Mouse (Mus musculus): ENCODE measurements around the gene Ifna6. TPM values are rescaled to one million over a fixed set of nuclear protein-coding genes. Genes with fewer than 3 reads are reported as not detected.

Gene Ifna6
- polyA plus RNA-seq (2017; shearing (Covaris generic)): not detected

GRCm38 (mm10) chr4:88827116-88827515 lies at the start of gene Ifna6:
TSS of gene Ifna6 (plus strand) at chr4:88827416.

GRCm38 (mm10) chr4:88779550-88779949 lies 47.7 kb upstream of the Ifna6 start, which contains the start of gene Gm13272:
TSS of gene Gm13272 (plus strand) at chr4:88779850.

GRCm38 (mm10) chr4:88781831-88782230 lies 45.4 kb upstream of the Ifna6 start, which contains the start of gene Ifnz:
TSS of gene Ifnz (plus strand) at chr4:88782131.

GRCm38 (mm10) chr4:88785409-88785808 lies 41.8 kb upstream of the Ifna6 start, which contains the start of gene Gm13276:
TSS of gene Gm13276 (plus strand) at chr4:88785709.

GRCm38 (mm10) chr4:88788402-88788801 lies 38.8 kb upstream of the Ifna6 start, which contains the start of gene Gm13277:
TSS of gene Gm13277 (plus strand) at chr4:88788632.

GRCm38 (mm10) chr4:88791250-88791649 lies 36.0 kb upstream of the Ifna6 start, which contains the start of gene Gm13278:
TSS of gene Gm13278 (plus strand) at chr4:88791550.

GRCm38 (mm10) chr4:88793936-88794675 lies 33.1 kb upstream of the Ifna6 start, which contains the start of gene Gm13275:
TSS of gene Gm13275 (plus strand) at chr4:88794487.

GRCm38 (mm10) chr4:88797097-88797496 lies 30.1 kb upstream of the Ifna6 start, which contains the start of gene Gm13279:
TSS of gene Gm13279 (plus strand) at chr4:88797397.

GRCm38 (mm10) chr4:88799365-88799764 lies 27.9 kb upstream of the Ifna6 start, which contains the start of gene Gm13285:
TSS of gene Gm13285 (plus strand) at chr4:88799665.

GRCm38 (mm10) chr4:88802954-88803353 lies 24.3 kb upstream of the Ifna6 start, which contains the start of gene Gm13287:
TSS of gene Gm13287 (plus strand) at chr4:88803254.

GRCm38 (mm10) chr4:88805231-88805630 lies 22.0 kb upstream of the Ifna6 start, which contains the start of gene Gm13288:
TSS of gene Gm13288 (plus strand) at chr4:88805531.

GRCm38 (mm10) chr4:88815928-88816327 lies 11.3 kb upstream of the Ifna6 start, which contains the start of gene Ifna7:
TSS of gene Ifna7 (plus strand) at chr4:88816228.

GRCm38 (mm10) chr4:88819659-88820058 lies 7.6 kb upstream of the Ifna6 start, which contains the start of gene Ifna11:
TSS of gene Ifna11 (plus strand) at chr4:88819959.

GRCm38 (mm10) chr4:88835225-88835624 lies 8.0 kb downstream of the Ifna6 start, which contains the start of gene Ifna5:
TSS of gene Ifna5 (plus strand) at chr4:88835525.

GRCm38 (mm10) chr4:88841438-88841911 lies 14.3 kb downstream of the Ifna6 start, which contains the start of gene Ifna4:
TSS of gene Ifna4 (plus strand) at chr4:88841861.

GRCm38 (mm10) chr4:88849698-88850097 lies 22.5 kb downstream of the Ifna6 start, which contains the start of gene Ifna1:
TSS of gene Ifna1 (plus strand) at chr4:88850087.

Other genes starting within 250 kb of the Ifna6 start
- not detected for gene Ifna9, start 235.0 kb upstream of the Ifna6 start, polyA plus RNA-seq (2017; shearing (Covaris generic))
- gene Ifna12, start 224.0 kb upstream of the Ifna6 start, polyA plus RNA-seq (2017; shearing (Covaris generic)): not detected
- not detected for gene C87499, start 193.0 kb upstream of the Ifna6 start, polyA plus RNA-seq (2017; shearing (Covaris generic))
- gene Ifna13, start 183.0 kb upstream of the Ifna6 start, polyA plus RNA-seq (2017; shearing (Covaris generic)): not detected
- not detected for gene Ifna16, start 150.5 kb upstream of the Ifna6 start, polyA plus RNA-seq (2017; shearing (Covaris generic))
- gene Ifna2, start 143.5 kb upstream of the Ifna6 start, polyA plus RNA-seq (2017; shearing (Covaris generic)): not detected
- gene Ifnab, start 136.1 kb upstream of the Ifna6 start, polyA plus RNA-seq (2017; shearing (Covaris generic)): not detected
- not detected for gene Gm26566, start 105.6 kb upstream of the Ifna6 start, polyA plus RNA-seq (2017; shearing (Covaris generic))
- 24.6 TPM for gene Klhl9, start 105.0 kb upstream of the Ifna6 start, polyA plus RNA-seq (2017; shearing (Covaris generic))
- not detected for gene Gm13271, start 72.5 kb upstream of the Ifna6 start, polyA plus RNA-seq (2017; shearing (Covaris generic))
- gene Gm13283, start 67.3 kb upstream of the Ifna6 start, polyA plus RNA-seq (2017; shearing (Covaris generic)): not detected
- gene Gm13290, start 53.6 kb upstream of the Ifna6 start, polyA plus RNA-seq (2017; shearing (Covaris generic)): not detected
- not detected for gene Gm13289, start 50.5 kb upstream of the Ifna6 start, polyA plus RNA-seq (2017; shearing (Covaris generic))
- gene Gm13272, start 47.6 kb upstream of the Ifna6 start, polyA plus RNA-seq (2017; shearing (Covaris generic)): not detected
- 0.72 TPM for gene Ifnz, start 45.3 kb upstream of the Ifna6 start, polyA plus RNA-seq (2017; shearing (Covaris generic))
- not detected for gene Gm13276, start 41.7 kb upstream of the Ifna6 start, polyA plus RNA-seq (2017; shearing (Covaris generic))
- gene Gm13277, start 38.8 kb upstream of the Ifna6 start, polyA plus RNA-seq (2017; shearing (Covaris generic)): not detected
- not detected for gene Gm13278, start 35.9 kb upstream of the Ifna6 start, polyA plus RNA-seq (2017; shearing (Covaris generic))
- gene Gm13275, start 32.9 kb upstream of the Ifna6 start, polyA plus RNA-seq (2017; shearing (Covaris generic)): not detected
- not detected for gene Gm13279, start 30.0 kb upstream of the Ifna6 start, polyA plus RNA-seq (2017; shearing (Covaris generic))
- 1.2 TPM for gene Gm13285, start 27.8 kb upstream of the Ifna6 start, polyA plus RNA-seq (2017; shearing (Covaris generic))
- not detected for gene Gm13287, start 24.2 kb upstream of the Ifna6 start, polyA plus RNA-seq (2017; shearing (Covaris generic))
- not detected for gene Gm13288, start 21.9 kb upstream of the Ifna6 start, polyA plus RNA-seq (2017; shearing (Covaris generic))
- gene Ifna7, start 11.2 kb upstream of the Ifna6 start, polyA plus RNA-seq (2017; shearing (Covaris generic)): not detected
- gene Ifna11, start 7.5 kb upstream of the Ifna6 start, polyA plus RNA-seq (2017; shearing (Covaris generic)): not detected
- gene Ifna5, start 8.1 kb downstream of the Ifna6 start, polyA plus RNA-seq (2017; shearing (Covaris generic)): not detected
- gene Ifna4, start 14.4 kb downstream of the Ifna6 start, polyA plus RNA-seq (2017; shearing (Covaris generic)): not detected
- gene Ifna1, start 22.7 kb downstream of the Ifna6 start, polyA plus RNA-seq (2017; shearing (Covaris generic)): not detected
- not detected for gene Ifne, start 52.8 kb downstream of the Ifna6 start, polyA plus RNA-seq (2017; shearing (Covaris generic))

Data from inflammation-experienced regulatory T-cells, adult 16 weeks (primary cell).